Mouse (Mus musculus): ENCODE results near the gene Stk10. TPM values are rescaled to one million over a fixed set of nuclear protein-coding genes. Genes with fewer than 3 reads are reported as not detected.
A peak's percentile ranks its signal among the peaks of the same experiment; 100 is the strongest.

Gene Stk10
- polyA plus RNA-seq, 1 experiment, result 82.8 TPM

DNA sequence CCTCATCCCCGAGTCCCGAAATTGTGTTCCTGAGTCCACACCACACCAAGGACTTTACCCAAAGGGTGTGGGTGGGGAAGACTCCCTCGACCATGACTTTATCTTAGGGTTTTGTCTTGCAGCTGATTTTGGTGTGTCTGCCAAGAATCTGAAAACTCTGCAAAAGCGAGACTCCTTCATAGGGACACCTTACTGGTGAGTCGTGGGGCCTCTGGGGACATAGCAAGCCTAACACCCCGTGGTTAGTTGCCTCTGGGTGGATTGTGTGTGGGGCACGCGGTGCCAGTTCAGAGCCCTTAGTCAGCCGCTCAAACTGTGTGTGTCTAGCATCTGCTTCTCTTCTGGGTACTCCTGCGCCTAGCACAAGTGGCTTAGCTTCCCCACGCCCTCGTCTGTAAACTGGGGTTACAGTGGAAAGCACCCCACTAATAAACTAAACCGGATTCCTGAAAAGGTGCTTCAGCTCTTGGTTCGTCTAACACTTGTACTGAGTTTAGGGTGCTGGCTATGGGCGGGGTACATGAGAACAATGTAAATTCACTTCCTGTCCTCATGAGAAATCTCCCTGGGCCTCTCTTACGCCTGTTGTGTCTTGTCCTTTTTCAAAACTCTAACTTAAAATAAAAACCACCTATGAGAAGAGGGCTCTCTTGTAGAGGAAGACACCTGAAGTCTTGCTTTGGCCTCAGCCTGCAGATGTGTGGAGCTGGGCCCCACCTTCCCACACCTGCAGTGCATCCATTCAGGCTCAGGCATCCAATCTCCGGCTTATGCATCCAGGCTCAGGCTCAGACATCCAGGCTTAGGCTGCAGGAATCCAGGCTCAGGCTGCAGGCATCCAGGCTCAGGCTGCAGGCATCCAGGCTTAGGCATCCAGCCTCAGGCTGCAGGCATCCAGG is 54.3 kb downstream of the Stk10 start:
- H3K4me3 ChIP-seq (ENCODE audit: extremely low read depth, insufficient read depth, insufficient read length), result no peak overlapping the region
- peak in 1 of 2 experiments; percentile 49 for DNase-seq (ENCODE audit: low read depth in 1 of 2, low spot score in 2 of 2)
- peak overlapping the region; percentile 83 for H3K27ac ChIP-seq (ENCODE audit: insufficient read depth, low read length)
- TF ChIP-seq CTCF (IDR thresholded peaks at IDR 0.05; ENCODE audit: extremely low read depth, insufficient read depth, insufficient read length, insufficient replicate concordance), result no peak
- no peak for TF ChIP-seq POLR2A (IDR thresholded peaks at IDR 0.05; ENCODE audit: low read depth, low read length)
- WGBS, result 26% methylated on average over 17 of the region's 17 CpGs
- H3K36me3 ChIP-seq (ENCODE audit: control insufficient read depth, insufficient read depth, low read length), result peaks cover 36% of the 10 kb centered on the region
- H3K27me3 ChIP-seq (ENCODE audit: control insufficient read depth, insufficient read depth, low read length), result no peaks in the 10 kb centered on the region
- peaks cover 30% of the 10 kb centered on the region for H3K4me1 ChIP-seq (ENCODE audit: control insufficient read depth, insufficient read depth, insufficient read length)

DNA sequence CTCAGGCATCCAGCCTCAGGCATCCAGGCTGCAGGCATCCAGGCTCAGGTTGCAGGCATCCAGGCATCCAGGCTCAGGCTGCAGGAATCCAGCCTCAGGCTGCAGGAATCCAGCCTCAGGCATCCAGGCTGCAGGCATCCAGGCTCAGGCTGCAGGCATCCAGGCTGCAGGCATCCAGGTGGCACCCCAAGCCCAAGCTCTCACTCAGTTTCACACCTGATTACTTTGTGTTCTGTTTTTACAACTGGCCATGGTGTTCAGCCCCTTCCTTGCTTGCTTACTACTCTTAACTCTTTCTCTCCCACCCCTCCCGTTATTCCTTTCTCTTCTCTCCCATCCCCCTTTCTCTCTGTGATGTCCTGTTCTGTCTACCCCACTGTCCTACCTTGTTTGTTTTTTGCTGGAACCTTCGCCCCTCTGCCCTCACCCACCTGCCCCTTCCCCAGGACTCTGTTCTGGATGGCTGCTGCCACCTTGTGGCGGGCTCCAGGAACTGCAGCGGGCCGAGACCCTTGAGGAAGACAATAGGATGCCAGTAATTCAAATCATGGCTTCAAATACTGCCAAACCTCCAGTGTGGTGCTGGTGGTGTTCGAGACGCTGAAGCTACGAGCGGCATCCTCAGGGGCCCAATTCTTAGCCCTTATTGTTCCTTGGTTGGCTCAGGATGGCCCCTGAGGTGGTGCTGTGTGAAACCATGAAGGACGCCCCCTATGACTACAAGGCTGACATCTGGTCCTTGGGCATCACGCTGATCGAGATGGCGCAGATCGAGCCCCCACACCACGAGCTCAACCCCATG is 55.2 kb downstream of the Stk10 start:
- peak in 1 of 2 experiments; percentile 77 for DNase-seq (ENCODE audit: low read depth in 1 of 2, low spot score in 2 of 2)
- Histone ChIP-seq H3K4me3 (ENCODE audit: extremely low read depth, insufficient read depth, insufficient read length) (no peak overlapping the region), H3K27ac (ENCODE audit: insufficient read depth, low read length) (peak overlapping the region; percentile 37), H3K27me3 (ENCODE audit: control insufficient read depth, insufficient read depth, low read length) (no peaks in the 10 kb centered on the region), H3K4me1 (ENCODE audit: control insufficient read depth, insufficient read depth, insufficient read length) (peaks cover 27% of the 10 kb centered on the region), H3K36me3 (ENCODE audit: control insufficient read depth, insufficient read depth, low read length) (peaks cover 42% of the 10 kb centered on the region)
- peak; percentile 97 for TF ChIP-seq CTCF (IDR thresholded peaks at IDR 0.05; ENCODE audit: extremely low read depth, insufficient read depth, insufficient read length, insufficient replicate concordance)
- TF ChIP-seq POLR2A (IDR thresholded peaks at IDR 0.05; ENCODE audit: low read depth, low read length), result no peak
- 49% methylated on average over 15 of the region's 15 CpGs for WGBS

DNA sequence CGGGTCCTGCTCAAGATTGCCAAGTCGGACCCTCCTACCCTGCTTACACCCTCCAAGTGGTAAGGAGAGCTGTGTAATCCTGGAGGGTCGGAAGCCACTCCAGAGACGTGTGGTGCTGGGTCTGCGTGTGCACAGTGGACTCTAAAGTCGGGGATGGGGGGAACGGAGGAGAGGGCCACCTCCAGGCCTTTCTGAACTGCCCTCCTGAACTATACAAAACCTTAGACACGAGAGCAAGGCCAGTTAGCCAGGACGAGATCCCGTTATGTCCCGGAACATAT is 55.7 kb downstream of the Stk10 start:
- WGBS, result 92% methylated on average over 11 of the region's 11 CpGs
- Histone ChIP-seq H3K4me1 (ENCODE audit: control insufficient read depth, insufficient read depth, insufficient read length) (peaks cover 27% of the 10 kb centered on the region), H3K27me3 (ENCODE audit: control insufficient read depth, insufficient read depth, low read length) (no peaks in the 10 kb centered on the region), H3K36me3 (ENCODE audit: control insufficient read depth, insufficient read depth, low read length) (peaks cover 44% of the 10 kb centered on the region), H3K4me3 (ENCODE audit: extremely low read depth, insufficient read depth, insufficient read length) (no peak overlapping the region), H3K27ac (ENCODE audit: insufficient read depth, low read length) (no peak overlapping the region)
- no peak for DNase-seq (ENCODE audit: low read depth in 1 of 2, low spot score in 2 of 2)
- TF ChIP-seq CTCF (IDR thresholded peaks at IDR 0.05; ENCODE audit: extremely low read depth, insufficient read depth, insufficient read length, insufficient replicate concordance), result no peak
- TF ChIP-seq POLR2A (IDR thresholded peaks at IDR 0.05; ENCODE audit: low read depth, low read length), result no peak

DNA sequence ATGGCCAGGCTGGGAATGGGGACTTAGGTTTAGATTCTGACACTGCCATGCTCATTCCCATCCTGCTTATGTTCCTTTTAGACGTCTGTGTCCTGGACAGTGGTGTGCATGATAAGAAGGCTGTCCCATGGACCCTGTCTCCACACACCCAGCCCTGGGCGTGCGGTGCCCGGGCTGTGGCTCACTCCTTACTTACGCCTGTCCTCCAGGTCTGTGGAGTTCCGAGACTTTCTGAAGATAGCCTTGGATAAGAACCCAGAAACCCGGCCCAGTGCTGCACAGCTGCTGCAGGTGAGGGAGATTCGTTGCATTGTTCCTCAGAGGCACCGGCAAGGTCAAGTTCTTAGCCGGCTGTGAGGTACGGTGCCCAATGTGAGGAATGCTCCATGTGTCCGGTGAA is 56.1 kb downstream of the Stk10 start:
- H3K27me3 ChIP-seq (ENCODE audit: control insufficient read depth, insufficient read depth, low read length), result no peaks in the 10 kb centered on the region
- H3K4me1 ChIP-seq (ENCODE audit: control insufficient read depth, insufficient read depth, insufficient read length), result peaks cover 27% of the 10 kb centered on the region
- DNase-seq (ENCODE audit: low read depth in 1 of 2, low spot score in 2 of 2), result no peak
- TF ChIP-seq CTCF (IDR thresholded peaks at IDR 0.05; ENCODE audit: extremely low read depth, insufficient read depth, insufficient read length, insufficient replicate concordance), result no peak
- no peak for TF ChIP-seq POLR2A (IDR thresholded peaks at IDR 0.05; ENCODE audit: low read depth, low read length)
- H3K4me3 ChIP-seq (ENCODE audit: extremely low read depth, insufficient read depth, insufficient read length), result no peak overlapping the region
- WGBS, result 93% methylated on average over 12 of the region's 12 CpGs
- no peak overlapping the region for H3K27ac ChIP-seq (ENCODE audit: insufficient read depth, low read length)
- peaks cover 46% of the 10 kb centered on the region for H3K36me3 ChIP-seq (ENCODE audit: control insufficient read depth, insufficient read depth, low read length)

DNA sequence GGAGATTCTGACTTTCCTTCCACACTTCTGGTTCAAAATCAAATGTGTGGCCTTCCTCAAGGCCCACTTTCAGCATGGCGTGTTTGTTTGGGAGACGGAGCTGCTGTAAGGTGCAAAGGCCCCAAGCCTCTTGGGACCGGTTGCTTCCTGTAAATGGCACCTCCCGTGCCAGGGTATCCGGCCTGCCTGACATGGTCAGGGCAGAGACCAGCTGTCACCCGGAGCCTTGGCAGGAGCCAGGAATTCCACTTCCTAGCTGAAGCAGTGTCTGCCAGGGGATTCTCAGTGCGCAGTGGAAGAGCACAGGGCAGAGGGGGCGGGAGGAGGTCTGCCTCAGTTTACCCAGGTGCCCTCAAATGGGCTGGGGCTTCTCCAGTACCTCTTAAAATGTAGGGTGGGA is 56.7 kb downstream of the Stk10 start:
- Histone ChIP-seq H3K4me3 (ENCODE audit: extremely low read depth, insufficient read depth, insufficient read length) (no peak overlapping the region), H3K36me3 (ENCODE audit: control insufficient read depth, insufficient read depth, low read length) (peaks cover 48% of the 10 kb centered on the region), H3K27ac (ENCODE audit: insufficient read depth, low read length) (no peak overlapping the region), H3K4me1 (ENCODE audit: control insufficient read depth, insufficient read depth, insufficient read length) (peaks cover 25% of the 10 kb centered on the region), H3K27me3 (ENCODE audit: control insufficient read depth, insufficient read depth, low read length) (no peaks in the 10 kb centered on the region)
- DNase-seq (ENCODE audit: low read depth in 1 of 2, low spot score in 2 of 2), result no peak
- WGBS, result 91% methylated on average over 8 of the region's 8 CpGs
- TF ChIP-seq CTCF (IDR thresholded peaks at IDR 0.05; ENCODE audit: extremely low read depth, insufficient read depth, insufficient read length, insufficient replicate concordance) (no peak), POLR2A (IDR thresholded peaks at IDR 0.05; ENCODE audit: low read depth, low read length) (no peak)

DNA sequence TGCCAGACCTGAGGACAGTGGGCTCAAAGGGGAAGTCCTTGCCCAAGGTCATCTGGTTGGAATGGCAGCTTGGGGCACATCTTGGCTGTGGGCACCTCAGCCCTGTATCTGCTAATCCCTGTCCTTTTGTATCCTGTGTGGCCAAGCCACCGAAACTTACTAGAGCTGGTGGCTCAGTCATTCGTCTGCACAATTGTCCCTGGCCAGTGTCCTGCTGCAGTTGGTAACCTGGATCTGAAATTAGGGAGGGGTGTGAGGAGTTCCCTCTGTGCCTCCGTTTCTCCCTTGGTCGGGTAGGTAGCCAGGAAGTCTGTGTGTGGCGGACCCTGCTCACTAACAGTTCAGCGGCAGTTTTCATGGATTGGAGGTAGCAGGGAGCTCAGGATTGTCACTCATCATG is 57.1 kb downstream of the Stk10 start:
- WGBS, result 98% methylated on average over 6 of the region's 6 CpGs
- no peak overlapping the region for H3K27ac ChIP-seq (ENCODE audit: insufficient read depth, low read length)
- H3K36me3 ChIP-seq (ENCODE audit: control insufficient read depth, insufficient read depth, low read length), result peaks cover 51% of the 10 kb centered on the region
- H3K4me3 ChIP-seq (ENCODE audit: extremely low read depth, insufficient read depth, insufficient read length), result no peak overlapping the region
- no peak for DNase-seq (ENCODE audit: low read depth in 1 of 2, low spot score in 2 of 2)
- H3K4me1 ChIP-seq (ENCODE audit: control insufficient read depth, insufficient read depth, insufficient read length), result peaks cover 21% of the 10 kb centered on the region
- TF ChIP-seq CTCF (IDR thresholded peaks at IDR 0.05; ENCODE audit: extremely low read depth, insufficient read depth, insufficient read length, insufficient replicate concordance), result no peak
- no peak for TF ChIP-seq POLR2A (IDR thresholded peaks at IDR 0.05; ENCODE audit: low read depth, low read length)
- H3K27me3 ChIP-seq (ENCODE audit: control insufficient read depth, insufficient read depth, low read length), result no peaks in the 10 kb centered on the region
